Mouse (Mus musculus) brain, embryonic 14.5 days (tissue): Measurements from ENCODE around the gene Slc5a11.

ENCODE experiments used
- CTCF ChIP-seq: fragments of 200-500 bp; IDR thresholded peaks from 2 replicates; pipeline ENCODE4 v1.5.1; 2012; ENCODE audit warnings: inconsistent platforms, mild to moderate bottlenecking, moderate library complexity, borderline replicate concordance; ENCODE audit not compliant: insufficient read depth, insufficient read length; ENCODE audit errors: extremely low read depth
- POLR2A ChIP-seq: fragments of 200-500 bp; IDR thresholded peaks from 2 replicates; pipeline ENCODE4 v1.6.1; 2012; ENCODE audit warnings: mild to moderate bottlenecking, inconsistent platforms, borderline replicate concordance; ENCODE audit not compliant: poor library complexity, insufficient read depth, insufficient read length, severe bottlenecking; ENCODE audit errors: extremely low read depth

- TF ChIP-seq CTCF (no peak), POLR2A (no peak)
Measured at GRCm38 (mm10) chr7:123187246-123187645, 27.3 kb upstream of the Slc5a11 start.
